Mouse (Mus musculus) lung, postnatal 36 days (tissue): Measurements from ENCODE around the gene Kdm2b.
A peak's percentile ranks its signal among the peaks of the same experiment; 100 is the strongest.

Experiments
- DNase-seq: peaks from one replicate; pipeline ENCODE4 v3.0.0; 2022; ENCODE audit warnings: mixed read lengths

The Kdm2b gene

DNA sequence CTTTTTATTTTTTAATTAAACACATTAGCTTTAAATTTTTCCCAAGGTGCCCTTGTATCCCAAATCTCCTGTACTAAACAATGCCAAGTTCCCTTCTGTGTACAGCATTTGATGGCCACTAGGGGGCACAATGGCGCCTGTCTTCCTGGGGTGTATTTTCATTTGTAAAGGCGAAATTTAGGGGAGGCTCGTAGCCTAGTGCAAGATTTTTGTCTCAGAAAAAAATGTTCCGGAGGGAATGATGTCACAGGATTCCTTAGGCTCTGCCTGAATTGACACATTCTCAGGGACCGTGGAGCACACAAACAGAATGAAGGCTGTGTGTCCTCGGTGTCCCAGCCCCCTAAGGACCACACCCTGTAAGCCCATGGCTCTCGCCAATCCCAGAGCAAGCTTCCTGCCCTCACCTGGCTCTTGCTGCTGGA lies 64.1 kb downstream of the Kdm2b start:
- peak; percentile 86 for DNase-seq

DNA sequence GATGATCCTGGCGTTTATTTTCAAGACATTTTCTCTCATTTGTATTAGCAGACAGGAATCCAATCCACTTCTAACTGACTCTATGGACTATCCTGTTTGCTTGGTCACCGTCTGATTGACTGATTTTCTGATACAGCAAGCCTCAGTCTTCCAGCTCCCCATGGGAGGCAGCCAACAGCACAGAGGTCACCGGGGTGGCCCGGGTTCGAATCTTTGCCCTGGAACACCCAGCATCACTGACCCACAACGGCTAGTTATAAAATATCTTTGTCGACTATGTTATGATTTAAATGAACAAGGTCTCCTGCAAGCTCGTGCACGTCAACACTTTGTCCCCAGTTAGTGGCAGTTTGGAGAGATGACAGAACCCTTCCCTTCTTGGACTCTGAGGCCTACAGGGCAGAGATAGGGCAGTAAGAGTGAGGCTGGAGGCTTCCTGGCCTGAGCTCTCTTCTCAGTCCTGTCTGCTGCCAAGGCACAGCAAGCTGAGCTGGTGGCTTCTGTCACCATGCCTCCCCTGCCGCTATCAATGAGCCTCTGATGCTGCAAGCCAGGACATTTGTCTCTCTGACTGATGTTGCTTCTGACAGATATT lies 65.7 kb downstream of the Kdm2b start:
- no peak for DNase-seq

DNA sequence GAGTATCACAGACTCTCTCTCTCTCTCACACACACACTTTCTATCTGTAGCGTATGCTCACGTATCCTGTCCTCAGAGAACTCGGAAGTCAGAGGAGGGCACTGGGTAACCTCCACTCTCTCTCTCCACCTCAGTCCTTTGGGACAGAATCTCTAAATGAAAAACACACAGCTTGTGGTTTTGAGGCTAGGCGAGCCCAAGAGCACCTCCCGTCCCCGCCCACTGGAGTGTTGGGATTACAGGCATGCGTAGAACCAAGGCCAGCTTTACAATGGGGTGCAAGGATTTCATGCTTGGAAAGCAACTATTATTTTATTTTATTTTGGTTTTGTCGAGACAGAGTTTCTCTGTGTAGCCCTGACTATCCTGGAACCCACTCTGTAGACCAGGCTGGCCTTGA lies 67.7 kb downstream of the Kdm2b start:
- DNase-seq = no peak

DNA sequence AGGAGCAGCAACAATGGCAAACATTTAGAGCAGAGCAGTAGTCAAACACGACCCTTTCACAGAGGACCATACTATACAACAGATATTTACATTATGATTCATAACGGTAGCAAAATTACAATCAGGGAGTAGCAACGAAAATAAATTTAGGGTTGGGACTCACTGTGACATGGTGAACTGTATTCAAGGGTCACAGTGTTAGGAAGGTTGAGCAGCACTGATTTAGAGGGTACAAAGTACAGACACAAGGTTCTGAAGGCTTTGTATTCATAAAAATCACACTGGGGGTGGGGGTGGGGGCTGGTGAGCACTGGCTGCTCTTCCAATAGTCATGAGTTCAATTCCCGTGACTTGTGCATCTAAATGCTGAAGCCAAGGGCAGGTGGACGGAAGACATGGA lies 69.1 kb downstream of the Kdm2b start:
- DNase-seq = no peak

DNA sequence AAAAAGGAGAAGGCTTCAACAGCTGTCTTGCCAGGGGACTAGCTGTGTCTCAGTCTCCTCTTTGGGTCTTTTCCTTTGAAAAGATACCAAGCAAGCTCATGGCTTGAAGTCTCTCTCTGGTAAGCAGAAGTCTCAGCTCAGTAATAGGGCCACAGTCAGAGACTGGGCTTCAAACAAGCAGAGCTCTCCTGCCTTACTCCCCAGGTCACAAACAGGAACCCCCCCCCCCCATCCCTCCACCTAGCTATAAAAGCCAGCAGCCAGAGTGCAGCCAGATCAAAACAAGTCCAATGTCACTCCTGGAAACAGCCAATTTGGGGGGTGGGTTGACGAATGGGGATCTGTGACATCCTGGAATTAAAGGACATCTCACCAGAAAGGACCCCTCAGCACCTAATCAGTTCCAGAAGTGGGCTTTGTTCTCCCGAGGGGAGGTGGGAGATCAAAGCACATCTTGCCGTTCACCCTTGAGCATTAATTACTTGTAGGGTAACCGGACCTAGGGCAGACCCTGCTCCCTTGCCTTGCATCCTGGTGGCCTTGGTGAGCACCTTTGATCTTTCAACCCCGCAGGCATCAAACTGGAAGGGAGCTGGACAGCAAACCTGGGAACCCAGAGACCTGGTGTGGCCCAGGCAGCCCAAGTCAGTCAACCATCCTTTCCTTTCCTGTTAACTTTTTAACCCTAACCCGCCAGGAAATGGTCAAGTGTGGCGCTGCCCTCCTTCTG lies 71.5 kb downstream of the Kdm2b start:
- no peak for DNase-seq

DNA sequence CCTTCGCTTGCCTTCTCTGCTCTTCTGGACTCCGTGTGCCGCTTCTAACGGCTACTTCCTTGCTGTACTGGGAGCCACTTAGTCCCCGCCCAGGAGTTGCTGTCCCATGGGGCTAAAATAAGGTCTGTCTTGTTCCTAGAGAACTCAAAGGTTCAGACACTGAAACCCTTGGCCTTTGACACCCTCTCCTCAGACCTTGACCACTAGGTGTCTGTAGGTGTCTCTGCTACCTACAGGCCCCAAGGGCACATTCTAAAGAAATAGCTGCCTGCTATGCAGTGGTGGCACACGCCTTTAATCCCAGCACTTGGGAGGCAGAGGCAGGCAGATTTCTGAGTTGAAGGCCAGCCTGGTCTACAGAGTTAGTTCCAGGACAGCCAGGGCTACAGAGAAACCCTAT lies 73.5 kb downstream of the Kdm2b start:
- no peak for DNase-seq

DNA sequence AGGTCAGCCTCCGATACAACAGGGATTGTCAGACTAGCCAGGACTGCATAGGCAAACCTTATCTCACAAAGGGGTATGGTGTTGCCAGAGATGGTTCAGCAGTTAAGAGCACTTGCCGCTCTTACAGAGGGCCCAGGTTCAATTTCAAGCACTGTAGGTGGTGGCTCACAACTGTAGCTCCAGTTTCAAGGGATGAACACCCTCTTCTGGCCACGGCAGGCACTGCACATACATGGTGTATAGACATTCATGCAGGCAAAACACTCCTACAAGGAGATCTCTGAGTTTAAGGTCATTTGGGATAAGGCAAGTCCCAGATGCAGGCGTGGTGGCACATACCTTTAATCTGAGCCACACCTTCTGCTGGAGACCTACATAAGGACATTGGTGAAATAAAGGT lies 76.8 kb downstream of the Kdm2b start:
- DNase-seq = no peak

DNA sequence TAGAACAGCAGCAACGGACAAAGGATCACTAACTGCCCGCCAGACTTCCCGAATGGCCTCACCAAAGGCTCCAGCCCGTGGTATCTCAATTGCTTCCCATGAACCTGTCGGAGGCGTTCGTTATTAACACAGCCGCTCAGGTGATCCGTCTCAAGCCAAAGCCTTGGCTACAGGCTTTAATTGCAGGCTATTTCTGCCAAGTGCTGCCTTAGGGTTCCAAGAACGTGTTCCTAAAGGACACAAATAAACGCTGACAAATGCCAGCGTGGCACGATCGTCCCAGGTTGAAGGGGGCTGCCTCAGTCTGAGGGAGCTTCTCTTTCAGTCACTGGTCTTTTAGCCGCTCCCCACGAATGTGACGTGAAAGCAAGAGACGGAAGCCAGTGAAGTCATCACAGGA lies 80.1 kb downstream of the Kdm2b start:
- DNase-seq = no peak

DNA sequence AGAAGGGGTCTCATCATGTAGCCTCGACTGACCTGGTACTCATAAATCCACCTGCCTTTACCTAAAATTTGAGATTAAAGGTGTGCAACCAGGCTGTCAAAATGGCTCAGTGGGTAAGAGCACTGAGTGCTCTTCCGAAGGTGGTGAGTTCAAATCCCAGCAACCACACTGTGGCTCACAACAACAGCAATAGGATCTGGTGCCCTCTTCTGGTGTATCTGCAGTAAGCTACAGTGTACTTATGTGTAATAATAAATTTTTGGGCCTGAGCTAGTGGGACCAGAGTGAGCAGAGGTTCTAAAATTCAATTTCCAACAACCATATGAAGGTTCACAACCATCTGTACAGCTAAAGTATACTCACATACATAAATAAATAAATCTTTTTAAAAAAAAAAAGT lies 81.6 kb downstream of the Kdm2b start:
- no peak for DNase-seq

DNA sequence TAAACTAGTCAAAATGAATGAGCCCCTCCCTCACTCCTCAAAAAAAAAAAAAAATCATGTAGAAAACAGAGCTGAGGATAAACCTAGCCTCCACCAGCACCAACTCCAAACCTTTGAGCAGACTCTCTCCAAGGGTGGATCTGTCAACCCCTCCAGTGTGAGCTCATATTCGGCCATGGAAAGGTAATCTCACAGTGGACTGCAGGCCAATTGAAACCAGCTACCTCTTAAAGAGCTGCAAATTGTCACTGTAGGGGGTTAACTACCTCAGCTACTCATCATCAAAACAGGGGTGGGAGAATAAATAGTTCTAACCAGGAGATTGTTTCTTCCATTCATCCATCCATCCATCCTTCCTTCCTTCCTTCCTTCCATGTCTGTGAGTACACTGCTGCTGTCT lies 82.4 kb downstream of the Kdm2b start:
- DNase-seq = no peak

DNA sequence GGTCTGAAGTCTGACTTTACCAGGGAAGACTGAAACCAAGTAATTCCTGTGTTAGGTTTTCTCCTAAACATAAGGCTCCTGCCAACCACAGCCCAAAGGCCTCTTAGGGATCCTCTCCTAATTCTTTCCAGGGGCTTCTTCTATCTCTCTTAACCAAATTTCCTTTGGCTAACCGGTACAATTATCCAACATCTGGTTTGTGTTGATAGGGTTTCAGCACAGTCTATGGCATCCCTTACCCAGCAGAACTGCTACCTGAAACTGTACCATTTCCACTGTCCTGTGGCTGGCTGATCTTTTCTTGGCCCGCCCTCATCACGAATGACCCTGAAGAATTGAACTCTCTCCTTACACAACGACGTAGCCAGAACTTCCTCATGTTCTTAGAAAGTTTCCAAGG lies 86.5 kb downstream of the Kdm2b start:
- DNase-seq = no peak

DNA sequence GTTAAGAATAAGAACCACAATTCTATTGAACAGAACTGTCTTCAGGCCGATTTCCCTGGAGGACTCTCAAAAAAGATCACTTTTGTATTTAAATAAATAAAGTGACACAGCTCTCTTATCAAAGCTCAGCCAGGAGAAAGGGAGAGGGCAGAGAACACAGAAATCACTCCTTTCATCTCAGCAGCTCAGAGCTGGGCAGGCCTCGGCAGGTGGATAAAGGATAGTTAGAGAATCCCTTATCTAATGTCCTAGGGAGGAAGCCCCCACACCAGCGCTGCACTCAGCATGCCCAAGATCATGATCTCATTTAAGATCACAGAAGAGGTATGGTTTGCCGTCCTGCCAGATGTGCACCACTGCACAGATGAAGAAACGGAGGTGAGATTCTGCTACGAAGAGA lies 87.4 kb downstream of the Kdm2b start:
- DNase-seq = no peak

DNA sequence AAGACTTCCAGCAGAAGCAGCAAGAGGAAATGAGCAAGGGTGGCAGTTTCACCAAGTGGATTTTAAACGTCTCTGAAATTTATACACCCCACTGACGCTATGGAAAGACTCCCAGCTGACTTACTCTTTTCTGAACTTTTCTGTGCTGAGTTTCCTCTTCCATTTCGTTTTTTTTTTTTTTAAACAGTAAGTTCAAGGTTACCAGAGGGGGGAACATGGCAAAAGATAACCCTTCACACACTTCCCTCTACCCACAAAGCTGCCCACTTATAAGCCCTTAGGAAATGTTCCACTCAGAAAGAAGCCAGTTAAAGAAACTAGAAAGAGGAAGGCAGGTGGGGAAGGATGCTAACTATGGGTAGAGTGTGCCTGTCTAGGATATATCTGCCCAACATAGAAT lies 88.0 kb downstream of the Kdm2b start:
- DNase-seq = no peak

DNA sequence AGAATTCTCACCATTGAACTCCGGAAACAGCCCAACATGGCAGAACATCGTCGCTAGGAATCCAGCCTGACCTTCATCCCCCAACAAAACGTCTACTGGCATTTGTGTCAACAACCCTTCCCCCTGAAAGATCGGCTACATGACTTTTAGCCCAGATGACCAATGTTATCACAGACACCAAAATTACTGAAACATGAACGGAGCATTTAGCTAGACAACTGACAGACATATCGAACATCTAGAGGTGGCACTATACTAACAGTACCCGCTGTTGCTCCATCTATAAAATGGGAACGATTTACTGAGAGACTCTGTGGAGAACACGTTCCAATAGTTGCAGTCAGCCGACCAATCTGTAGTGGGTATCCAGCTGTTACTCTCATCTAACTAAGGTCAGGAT lies 88.4 kb downstream of the Kdm2b start:
- no peak for DNase-seq

DNA sequence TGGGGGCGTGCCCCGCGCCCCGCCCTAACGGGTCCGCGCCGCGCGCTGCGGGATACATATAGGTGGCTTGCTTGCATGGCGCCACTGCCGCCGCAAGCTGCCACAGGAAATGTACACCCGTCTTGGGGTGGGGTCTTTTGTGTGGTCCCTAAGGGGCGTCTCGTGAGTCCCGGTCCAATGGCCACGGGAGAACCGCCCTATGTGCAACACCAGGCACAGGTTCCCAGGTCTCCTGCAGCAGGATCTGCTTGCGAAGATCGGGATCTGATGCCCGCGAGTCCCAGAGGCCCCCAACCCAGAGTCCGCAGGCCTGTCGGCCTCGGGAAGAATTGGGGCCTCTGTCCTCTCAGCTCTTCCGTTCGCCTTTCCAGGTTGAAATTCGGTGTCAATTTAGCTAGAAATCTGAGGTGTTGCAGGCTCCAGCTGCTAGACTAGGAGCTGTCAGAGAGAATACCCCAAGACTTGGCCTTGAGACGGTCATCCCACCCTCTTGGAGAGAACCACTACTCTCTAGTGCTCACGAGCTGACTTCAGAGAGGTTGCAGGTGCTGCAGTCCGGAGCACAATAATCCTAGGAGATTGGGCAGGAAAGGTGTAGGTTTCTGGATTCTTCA lies 89.0 kb downstream of the Kdm2b start:
- DNase-seq = no peak

DNA sequence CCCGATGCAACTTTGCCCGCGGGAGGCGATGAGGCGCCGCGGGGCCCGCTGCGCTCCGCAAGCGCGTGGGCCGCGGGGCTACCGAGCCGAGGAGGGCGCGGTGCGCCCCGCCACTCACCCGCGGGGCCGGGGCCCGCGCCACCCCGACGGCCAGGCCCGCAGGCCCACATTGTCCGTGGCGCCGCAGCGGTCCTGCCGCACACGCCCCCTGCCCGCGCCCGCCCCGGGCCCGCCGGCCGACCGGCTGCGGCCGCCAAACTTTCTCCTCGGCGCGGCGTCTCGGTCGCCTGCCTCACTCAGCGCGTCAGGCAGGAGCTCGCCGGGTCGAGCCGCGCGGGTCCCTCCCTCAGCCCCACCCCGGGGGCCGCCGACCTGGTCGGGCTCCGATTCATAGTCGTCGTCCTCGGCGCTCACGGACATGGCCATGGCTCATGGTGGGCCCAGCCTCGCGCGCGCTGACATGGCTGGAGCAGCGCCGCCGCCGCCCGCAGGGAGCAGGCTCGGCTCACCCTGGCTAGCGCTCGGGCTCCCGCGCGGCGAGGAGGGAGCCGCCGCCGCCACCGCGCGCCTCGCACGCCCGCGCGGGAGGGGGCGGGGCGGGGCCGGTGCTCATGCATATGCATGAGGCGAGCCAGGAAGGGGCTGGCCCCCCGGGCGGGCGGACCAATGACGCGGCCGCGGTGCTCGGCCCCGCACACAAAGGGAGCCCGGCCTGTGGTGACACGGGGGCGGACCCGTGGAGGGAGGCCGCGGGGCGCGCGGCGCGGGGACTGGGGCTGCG lies 89.7 kb downstream of the Kdm2b start:
- DNase-seq = peak; percentile 93

DNA sequence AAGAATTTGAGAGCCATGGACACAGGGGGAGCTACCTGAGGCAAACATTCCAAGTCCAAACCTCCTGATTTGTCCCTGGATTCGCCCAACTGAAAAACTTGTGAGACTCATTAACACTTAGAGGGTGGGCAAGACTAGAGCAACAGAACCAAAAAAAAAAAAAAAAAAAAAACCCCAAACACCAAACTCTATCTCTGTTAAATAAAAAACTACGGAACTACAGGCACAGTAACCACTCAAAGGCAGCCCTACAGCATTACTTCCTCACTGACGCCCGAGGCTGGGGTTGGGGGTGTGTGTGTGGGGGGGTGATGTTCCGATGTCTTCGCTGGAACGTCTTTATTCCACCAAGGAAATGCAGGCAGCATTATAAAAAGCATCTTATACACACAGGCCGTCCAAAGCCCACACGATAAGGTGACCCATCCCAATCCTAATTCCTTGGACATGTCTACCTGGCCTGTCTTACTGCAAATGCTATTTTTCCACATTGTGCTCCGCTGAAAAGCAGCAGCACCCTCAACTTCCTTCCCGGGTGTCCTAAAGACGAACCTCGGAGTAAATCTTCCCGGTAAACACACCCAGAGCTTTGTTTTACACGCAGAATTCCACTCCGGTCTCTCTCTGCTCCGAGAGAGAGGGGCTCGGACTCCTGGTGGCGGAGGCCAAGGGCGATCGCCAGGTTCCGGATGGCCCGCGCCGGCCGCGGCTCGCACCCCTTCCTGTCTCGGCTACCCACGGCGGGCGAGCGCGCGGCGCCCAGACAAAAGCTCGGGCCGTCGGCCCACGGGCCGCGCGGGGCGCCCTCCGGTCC lies 90.5 kb downstream of the Kdm2b start:
- DNase-seq = peak; percentile 28

DNA sequence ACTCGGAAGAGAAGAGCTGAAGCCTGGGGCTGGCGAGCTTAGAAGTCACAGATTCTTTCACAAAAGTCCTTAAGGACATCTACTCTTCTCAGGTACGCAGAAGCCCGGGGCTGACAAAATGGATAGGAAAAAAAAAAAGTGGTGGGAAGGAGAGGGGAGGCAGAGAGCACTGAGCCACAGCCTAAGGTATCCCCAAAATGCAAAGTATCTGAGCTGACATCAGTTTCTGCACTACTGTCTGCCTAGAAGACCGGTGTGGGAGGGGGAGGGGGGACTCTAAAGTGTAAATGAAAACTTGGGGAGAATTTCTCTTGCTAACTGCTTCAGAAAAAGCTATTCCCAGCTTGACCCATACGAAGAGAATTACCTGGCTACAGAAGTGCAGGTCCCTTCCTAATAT lies 91.5 kb downstream of the Kdm2b start:
- no peak for DNase-seq

DNA sequence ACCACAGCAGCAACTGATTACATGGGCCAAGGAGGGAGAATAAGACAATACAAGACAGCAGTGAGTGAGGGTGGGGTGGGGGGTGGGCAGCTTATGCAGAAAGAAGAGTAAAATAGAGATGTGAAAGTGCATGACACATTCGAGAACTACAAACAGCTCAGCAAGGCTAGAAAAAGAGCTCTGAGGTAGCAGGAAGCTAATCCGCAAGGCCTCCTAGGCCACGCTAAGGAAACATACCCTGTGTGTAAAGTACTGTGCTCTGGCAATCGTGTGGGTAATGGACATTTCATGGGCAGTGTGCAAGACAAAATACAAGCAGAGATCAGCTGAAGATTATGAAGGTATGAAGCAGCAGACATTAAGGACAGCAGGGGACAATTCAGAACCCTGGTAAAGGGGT lies 94.8 kb downstream of the Kdm2b start:
- DNase-seq = no peak

DNA sequence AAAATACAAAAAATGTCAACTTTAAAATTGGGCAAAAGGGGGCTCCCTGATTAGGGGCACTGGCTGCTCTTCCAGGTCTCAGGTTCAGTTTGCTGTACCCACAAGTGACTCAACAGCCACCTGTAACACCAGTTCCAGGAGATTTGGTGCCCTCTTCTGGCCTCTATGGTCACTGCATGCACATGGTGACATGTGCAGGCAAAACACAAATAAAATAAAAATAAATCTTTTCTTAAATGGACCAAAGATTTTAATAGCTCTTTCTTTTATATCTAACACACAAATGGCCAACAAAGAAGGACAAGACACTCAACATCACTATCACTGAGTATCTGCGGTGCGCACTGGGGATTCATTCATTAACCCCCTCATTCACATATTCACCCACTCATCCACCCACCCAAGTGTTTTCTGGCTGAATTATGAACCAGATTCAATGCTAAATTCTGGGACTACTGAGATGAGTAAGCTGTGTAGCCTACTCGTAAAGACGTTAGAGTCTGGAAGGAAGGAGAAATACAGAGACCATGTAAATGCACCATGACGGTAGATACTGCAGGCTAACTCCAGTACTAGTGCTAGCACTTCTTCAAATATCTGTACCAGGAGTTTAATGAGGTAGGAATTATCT lies 95.5 kb downstream of the Kdm2b start:
- peak; percentile 83 for DNase-seq

DNA sequence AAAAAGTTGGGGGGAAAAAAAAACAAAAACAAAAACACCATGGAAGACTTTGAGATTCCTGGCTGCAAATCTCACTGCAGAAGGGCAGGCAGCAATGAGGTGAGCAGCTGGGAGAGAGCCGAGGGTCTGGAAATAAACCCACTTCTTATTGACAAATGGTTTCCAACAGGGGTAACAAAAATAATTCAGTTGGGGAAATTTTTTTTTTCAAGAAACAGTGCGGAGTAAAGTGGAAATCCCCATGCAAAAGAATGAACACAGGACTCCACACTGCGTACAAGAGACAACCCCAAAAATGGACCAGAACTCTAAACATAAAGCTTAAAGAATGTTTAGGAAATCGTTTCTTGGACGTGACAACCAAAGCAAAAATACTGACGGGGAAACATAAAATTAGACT lies 96.4 kb downstream of the Kdm2b start:
- no peak for DNase-seq

DNA sequence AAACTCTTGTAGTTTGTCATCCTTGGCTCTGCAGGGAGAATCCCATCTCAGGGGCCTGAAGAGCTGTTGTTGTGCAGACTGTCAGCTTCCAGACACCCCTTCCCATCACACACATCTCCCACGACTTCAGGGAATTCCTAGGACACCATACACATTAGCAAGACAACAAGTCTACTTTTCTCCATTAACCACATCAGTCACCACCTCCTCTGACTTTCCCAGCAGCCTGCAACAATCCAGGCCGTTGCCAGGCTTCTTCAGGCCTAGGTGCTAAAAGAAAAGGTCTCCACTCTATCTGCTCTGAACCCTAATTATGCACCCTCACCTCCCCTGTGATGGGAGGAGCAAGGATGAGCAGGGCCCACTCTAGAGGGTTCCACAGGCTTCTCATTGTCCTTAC lies 99.2 kb downstream of the Kdm2b start:
- DNase-seq = no peak
